22 mouse cellular contexts compared by ENCODE assay signal in the genomic region with DNA sequence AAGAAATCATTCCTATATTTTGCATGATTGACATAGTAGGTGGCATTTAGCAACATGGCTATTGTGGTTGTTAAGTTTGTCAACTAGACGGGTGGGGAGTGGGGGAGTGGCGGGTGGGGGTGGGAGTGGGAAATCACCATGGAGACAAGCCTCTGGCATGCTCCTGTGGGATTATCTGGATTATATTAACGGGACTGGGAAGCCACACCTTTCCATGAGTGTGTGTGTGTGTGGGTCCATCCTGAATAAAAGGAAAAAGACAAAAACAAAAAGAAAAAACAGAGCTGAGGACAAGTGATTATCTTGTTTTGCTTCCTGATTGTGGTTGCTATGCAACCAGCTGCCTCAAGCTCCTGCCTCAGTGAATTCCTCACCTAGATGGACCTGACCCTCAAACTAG.
"Had no signal": no experiment of that assay in that cellular context is flagged by ENCODE, and none has a peak within 500 bp of the region (broad histone marks: within the 10 kb centered on the region; RNA-seq: fewer than 3 reads in every experiment).

No protein-coding gene starts in this region.

- H3K36me3 ChIP-seq: limb, embryonic 12.5 days; limb, embryonic 15.5 days; liver, embryonic 12.5 days; liver, embryonic 15.5 days; neural tube, embryonic 12.5 days had no signal

- H3K9me3 ChIP-seq: limb, embryonic 12.5 days; limb, embryonic 15.5 days; liver, embryonic 12.5 days; liver, embryonic 15.5 days; neural tube, embryonic 12.5 days had no signal

- H3K4me1 ChIP-seq: limb, embryonic 12.5 days; limb, embryonic 15.5 days; liver, embryonic 12.5 days; liver, embryonic 15.5 days; neural tube, embryonic 12.5 days had no signal

- DNase-seq: kidney, adult 18-20 months; kidney, adult 9 months; kidney, postnatal 14 days; kidney, postnatal 4 days; left cerebral cortex, postnatal 4 days; lung, adult 2 months; lung, postnatal 14 days; lung, postnatal 4 days; midbrain, embryonic 14.5 days; right cerebral cortex, adult 18-20 months; right cerebral cortex, postnatal 14 days; right cerebral cortex, postnatal 4 days; thymus, adult 2 months; thymus, postnatal 14 days; thymus, postnatal 4 days had no signal

- H3K27me3 ChIP-seq: limb, embryonic 12.5 days; limb, embryonic 15.5 days; liver, embryonic 12.5 days; liver, embryonic 15.5 days; neural tube, embryonic 12.5 days had no signal

- H3K27ac ChIP-seq: limb, embryonic 12.5 days; limb, embryonic 15.5 days; liver, embryonic 12.5 days; liver, embryonic 15.5 days; neural tube, embryonic 12.5 days; stomach, postnatal 0 days had no signal

- ATAC-seq: intestine, embryonic 16.5 days; liver, embryonic 12.5 days had no signal

- H3K9ac ChIP-seq: limb, embryonic 12.5 days; limb, embryonic 15.5 days; liver, embryonic 12.5 days; liver, embryonic 15.5 days; neural tube, embryonic 12.5 days had no signal

- H3K4me2 ChIP-seq: limb, embryonic 12.5 days; limb, embryonic 15.5 days; liver, embryonic 12.5 days; liver, embryonic 15.5 days; neural tube, embryonic 12.5 days had no signal

- H3K4me3 ChIP-seq: limb, embryonic 12.5 days; limb, embryonic 15.5 days; liver, embryonic 12.5 days; liver, embryonic 15.5 days; neural tube, embryonic 12.5 days had no signal
